Mouse (Mus musculus): Measurements from ENCODE around the gene Frat1. TPM values are rescaled to one million over a fixed set of nuclear protein-coding genes. Genes with fewer than 3 reads are reported as not detected.

Frat1 gene
- polyA plus RNA-seq, 1 experiment from 2014 or later = 5.2 TPM

GRCm38 (mm10) chr19:41872285-41872684, 42.5 kb downstream of the Frat1 start:
- no peak overlapping the region for H3K4me3 ChIP-seq (ENCODE audit: low read depth, low read length)
- WGBS = 86% methylated on average over 2 of the region's 2 CpGs
- H3K4me2 ChIP-seq (ENCODE audit: low read depth, severe bottlenecking) = no peak overlapping the region
- no peak overlapping the region for H3K9ac ChIP-seq (ENCODE audit: low read length)
- DNase-seq (ENCODE audit: low spot score) (no peak), ATAC-seq (ENCODE audit: insufficient number of reproducible peaks, low FRiP score, low TSS enrichment, low read depth) (no peak)
- H3K9me3 ChIP-seq (ENCODE audit: control insufficient read depth, low read length) = no peaks in the 10 kb centered on the region
- peaks cover 10% of the 10 kb centered on the region; the same call in 1 of the 2 replicates for H3K36me3 ChIP-seq (ENCODE audit: control insufficient read depth, insufficient read depth, low read length)
- no peaks in the 10 kb centered on the region for H3K4me1 ChIP-seq (ENCODE audit: control insufficient read depth, insufficient read depth, low read length)
- no peaks in the 10 kb centered on the region for H3K27me3 ChIP-seq (ENCODE audit: control insufficient read depth, insufficient read depth, low read length)
- no peak overlapping the region for H3K27ac ChIP-seq (replicated peaks; ENCODE audit: low read depth, low read length)

- Histone ChIP-seq H3K27me3 (ENCODE audit: control insufficient read depth, insufficient read depth, low read length) (no peaks in the 10 kb centered on the region), H3K9me3 (ENCODE audit: control insufficient read depth, low read length) (no peaks in the 10 kb centered on the region), H3K9ac (ENCODE audit: low read length) (no peak overlapping the region), H3K4me3 (ENCODE audit: low read depth, low read length) (no peak overlapping the region), H3K36me3 (ENCODE audit: control insufficient read depth, insufficient read depth, low read length) (peaks cover 12% of the 10 kb centered on the region; the same call in 1 of the 2 replicates), H3K4me2 (ENCODE audit: low read depth, severe bottlenecking) (no peak overlapping the region), H3K4me1 (ENCODE audit: control insufficient read depth, insufficient read depth, low read length) (no peaks in the 10 kb centered on the region), H3K27ac (replicated peaks; ENCODE audit: low read depth, low read length) (no peak overlapping the region)
- WGBS = 92% methylated on average over 14 of the region's 14 CpGs
- ATAC-seq (ENCODE audit: insufficient number of reproducible peaks, low FRiP score, low TSS enrichment, low read depth) (no peak), DNase-seq (ENCODE audit: low spot score) (no peak)
Measured at GRCm38 (mm10) chr19:41874356-41874755, 44.6 kb downstream of the Frat1 start.

- H3K36me3 ChIP-seq (ENCODE audit: control insufficient read depth, insufficient read depth, low read length) = peaks cover 15% of the 10 kb centered on the region; the same call in 1 of the 2 replicates
- no peaks in the 10 kb centered on the region for H3K9me3 ChIP-seq (ENCODE audit: control insufficient read depth, low read length)
- WGBS = 94% methylated on average over 4 of the region's 4 CpGs
- ATAC-seq (ENCODE audit: insufficient number of reproducible peaks, low FRiP score, low TSS enrichment, low read depth) (no peak), DNase-seq (ENCODE audit: low spot score) (no peak)
- H3K4me1 ChIP-seq (ENCODE audit: control insufficient read depth, insufficient read depth, low read length) = no peaks in the 10 kb centered on the region
- no peak overlapping the region for H3K4me3 ChIP-seq (ENCODE audit: low read depth, low read length)
- H3K4me2 ChIP-seq (ENCODE audit: low read depth, severe bottlenecking) = no peak overlapping the region
- H3K27ac ChIP-seq (replicated peaks; ENCODE audit: low read depth, low read length) = no peak overlapping the region
- no peaks in the 10 kb centered on the region for H3K27me3 ChIP-seq (ENCODE audit: control insufficient read depth, insufficient read depth, low read length)
- H3K9ac ChIP-seq (ENCODE audit: low read length) = no peak overlapping the region
Measured at GRCm38 (mm10) chr19:41881842-41882241, 52.1 kb downstream of the Frat1 start.

Other genes with a start within 250 kb of the Frat1 start
- 3.8 and 4.2 TPM in 2 replicates for gene Gm340, start 247.6 kb upstream of the Frat1 start, polyA plus RNA-seq (2014; fragmentation: Nextera tagmentation; extraction: Ambion mirVana)
- gene Slit1, start 86.3 kb upstream of the Frat1 start, polyA plus RNA-seq (2014; fragmentation: Nextera tagmentation; extraction: Ambion mirVana) = 1.0 and 1.1 TPM in 2 replicates
- 43.6 and 44.1 TPM in 2 replicates for gene Arhgap19, start 27.9 kb upstream of the Frat1 start, polyA plus RNA-seq (2014; fragmentation: Nextera tagmentation; extraction: Ambion mirVana)
- gene Frat2, start 18.2 kb downstream of the Frat1 start, polyA plus RNA-seq (2014; fragmentation: Nextera tagmentation; extraction: Ambion mirVana) = 2.4 and 2.7 TPM in 2 replicates
- gene Rrp12, start 66.2 kb downstream of the Frat1 start, polyA plus RNA-seq (2014; fragmentation: Nextera tagmentation; extraction: Ambion mirVana) = 16.1 and 18.4 TPM in 2 replicates
- 820 and 869 TPM in 2 replicates for gene Pgam1, start 82.0 kb downstream of the Frat1 start, polyA plus RNA-seq (2014; fragmentation: Nextera tagmentation; extraction: Ambion mirVana)
- gene Exosc1, start 103.5 kb downstream of the Frat1 start, polyA plus RNA-seq (2014; fragmentation: Nextera tagmentation; extraction: Ambion mirVana) = 86.2 and 91.6 TPM in 2 replicates
- 69.3 and 72.1 TPM in 2 replicates for gene Zdhhc16, start 103.5 kb downstream of the Frat1 start, polyA plus RNA-seq (2014; fragmentation: Nextera tagmentation; extraction: Ambion mirVana)
- gene Mms19, start 151.2 kb downstream of the Frat1 start, polyA plus RNA-seq (2014; fragmentation: Nextera tagmentation; extraction: Ambion mirVana) = 40.1 and 50.5 TPM in 2 replicates
- gene Ubtd1, start 151.8 kb downstream of the Frat1 start, polyA plus RNA-seq (2014; fragmentation: Nextera tagmentation; extraction: Ambion mirVana) = 10.1 and 10.6 TPM in 2 replicates
- 0.31 and 0.92 TPM in 2 replicates for gene Ankrd2, start 206.0 kb downstream of the Frat1 start, polyA plus RNA-seq (2014; fragmentation: Nextera tagmentation; extraction: Ambion mirVana)
- gene Hoga1, start 215.6 kb downstream of the Frat1 start, polyA plus RNA-seq (2014; fragmentation: Nextera tagmentation; extraction: Ambion mirVana) = 1.1 and 1.4 TPM in 2 replicates
- not detected in 2 replicates for gene 4933411K16Rik, start 222.3 kb downstream of the Frat1 start, polyA plus RNA-seq (2014; fragmentation: Nextera tagmentation; extraction: Ambion mirVana)

Data from limb, embryonic 11.5 days (tissue).